ENCODE assay signal across 8 mouse cellular contexts in the genomic region with DNA sequence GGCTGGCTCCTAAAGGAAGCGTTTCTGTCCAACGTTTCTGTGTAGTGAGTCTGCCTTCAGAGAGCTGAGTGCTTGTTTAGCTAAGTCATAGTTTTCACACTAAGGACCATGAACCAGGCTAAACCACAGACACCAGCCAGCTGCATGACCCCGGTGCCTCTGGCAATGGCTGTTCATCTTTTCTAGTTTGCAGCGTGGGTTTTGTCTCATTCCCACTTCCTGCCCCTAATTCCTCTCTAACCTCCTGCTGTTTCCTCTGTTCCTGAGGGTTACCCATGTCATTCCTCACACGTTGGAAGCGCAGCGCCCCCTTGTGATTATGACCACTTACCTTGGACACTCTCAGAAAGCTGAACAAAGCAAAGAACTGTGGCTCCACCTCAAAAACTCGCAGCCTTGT.
DNase-seq lines count a peak whose midpoint lies in the region; ATAC-seq lines count a peak whose summit lies in the region.

No protein-coding gene starts in this region.

- DNase-seq in layer of hippocampus, adult 11-12 months (ENCODE audit: low spot score) = peak; percentile 54
- DNase-seq in layer of hippocampus, postnatal 14 days (ENCODE audit: low spot score in 2 of 2) = no peak
- peak; percentile 84 for DNase-seq in adrenal gland, postnatal 14 days
- peak; percentile 74 for DNase-seq in embryonic facial prominence, embryonic 10.5 days (ENCODE audit: low spot score)
- DNase-seq in urinary bladder, postnatal 25 days (ENCODE audit: low spot score) = peak; percentile 51

- no peaks in the 10 kb centered on the region for H3K36me3 ChIP-seq in embryonic facial prominence, embryonic 10.5 days (replicated peaks)
- H3K36me3 ChIP-seq in hindbrain, embryonic 13.5 days = no peaks in the 10 kb centered on the region
- H3K36me3 ChIP-seq in limb, embryonic 15.5 days = no peaks in the 10 kb centered on the region
- H3K36me3 ChIP-seq in midbrain, embryonic 16.5 days (ENCODE audit: control insufficient read depth, insufficient read depth, low read length) = no peaks in the 10 kb centered on the region

- H3K9me3 ChIP-seq in embryonic facial prominence, embryonic 10.5 days = no peaks in the 10 kb centered on the region
- H3K9me3 ChIP-seq in hindbrain, embryonic 13.5 days = no peaks in the 10 kb centered on the region
- H3K9me3 ChIP-seq in limb, embryonic 15.5 days = no peaks in the 10 kb centered on the region
- H3K9me3 ChIP-seq in midbrain, embryonic 16.5 days (replicated peaks; ENCODE audit: control insufficient read depth, low read length, poor library complexity, severe bottlenecking) = no peaks in the 10 kb centered on the region

- ATAC-seq in hindbrain, embryonic 13.5 days (ENCODE audit: low FRiP score) = no peak
- ATAC-seq in limb, embryonic 15.5 days (ENCODE audit: insufficient number of reproducible peaks, low FRiP score, low TSS enrichment, low read depth) = no peak
- ATAC-seq in midbrain, embryonic 16.5 days = 0 out of 2 replicates have a peak, but pooled peaks have one; percentile 32

- H3K27me3 ChIP-seq in embryonic facial prominence, embryonic 10.5 days (replicated peaks; ENCODE audit: low read depth, poor library complexity, severe bottlenecking) = no peaks in the 10 kb centered on the region
- no peaks in the 10 kb centered on the region for H3K27me3 ChIP-seq in hindbrain, embryonic 13.5 days
- H3K27me3 ChIP-seq in limb, embryonic 15.5 days = no peaks in the 10 kb centered on the region
- no peaks in the 10 kb centered on the region for H3K27me3 ChIP-seq in midbrain, embryonic 16.5 days (ENCODE audit: control insufficient read depth, insufficient read depth, low read depth, low read length)

- no peak overlapping the region for H3K9ac ChIP-seq in hindbrain, embryonic 13.5 days
- H3K9ac ChIP-seq in limb, embryonic 15.5 days = no peak overlapping the region
- no peak overlapping the region for H3K9ac ChIP-seq in midbrain, embryonic 16.5 days (ENCODE audit: low read depth, low read length)

- peak overlapping the region; percentile 17 for H3K4me3 ChIP-seq in embryonic facial prominence, embryonic 10.5 days
- H3K4me3 ChIP-seq in hindbrain, embryonic 13.5 days = no peak overlapping the region
- no peak overlapping the region for H3K4me3 ChIP-seq in limb, embryonic 15.5 days
- no peak overlapping the region for H3K4me3 ChIP-seq in midbrain, embryonic 16.5 days (ENCODE audit: low read depth, low read length)

- WGBS in embryonic facial prominence, embryonic 10.5 days = 11% methylated on average over 8 of the region's 8 CpGs
- WGBS in hindbrain, embryonic 13.5 days = 20% methylated on average over 8 of the region's 8 CpGs
- WGBS in limb, embryonic 15.5 days = 9% methylated on average over 8 of the region's 8 CpGs
- 13% methylated on average over 8 of the region's 8 CpGs for WGBS in midbrain, embryonic 16.5 days

- H3K4me2 ChIP-seq in hindbrain, embryonic 13.5 days = peak overlapping the region; percentile 11; the same call in 1 of the 2 replicates
- H3K4me2 ChIP-seq in limb, embryonic 15.5 days = peak overlapping the region; percentile 14; the same call in 1 of the 2 replicates
- H3K4me2 ChIP-seq in midbrain, embryonic 16.5 days (ENCODE audit: low read length) = peak overlapping the region; percentile 21; the same call in 1 of the 2 replicates

- peak overlapping the region; percentile 37 for H3K27ac ChIP-seq in embryonic facial prominence, embryonic 10.5 days (replicated peaks)
- H3K27ac ChIP-seq in hindbrain, embryonic 13.5 days = no peak overlapping the region
- H3K27ac ChIP-seq in limb, embryonic 15.5 days = no peak overlapping the region
- H3K27ac ChIP-seq in midbrain, embryonic 16.5 days (ENCODE audit: low read length) = no peak overlapping the region

- H3K4me1 ChIP-seq in embryonic facial prominence, embryonic 10.5 days = peaks cover 31% of the 10 kb centered on the region
- H3K4me1 ChIP-seq in hindbrain, embryonic 13.5 days (replicated peaks) = peaks cover 17% of the 10 kb centered on the region
- peaks cover 14% of the 10 kb centered on the region for H3K4me1 ChIP-seq in limb, embryonic 15.5 days
- H3K4me1 ChIP-seq in midbrain, embryonic 16.5 days (ENCODE audit: control insufficient read depth, insufficient read depth, low read length) = no peaks in the 10 kb centered on the region

Comparison
In these comparisons a context has a peak if more than half of its experiments do, and no peak if none do; other contexts are left out.
1. DNase-seq: peak in layer of hippocampus, adult 11-12 months (single experiment), adrenal gland, postnatal 14 days (single experiment), embryonic facial prominence, embryonic 10.5 days (single experiment) and urinary bladder, postnatal 25 days (single experiment); none in layer of hippocampus, postnatal 14 days (0 of 2).
2. Peak in every context shown above with its lines, with median percentiles within 50 percentile points of each other: H3K4me2 ChIP-seq.